Mouse (Mus musculus) CD8-positive naive resting alpha-beta T cell, adult 2 months (primary cell): ENCODE results near the gene Qtrt1.
A peak's percentile ranks its signal among the peaks of the same experiment; 100 is the strongest.

Source experiments
- DNase-seq, 2 experiments: peaks; one replicate each; pipeline ENCODE4 v3.0.0; 2022; ENCODE audit warnings: low read depth in 2 of 2, low spot score in 2 of 2

Gene Qtrt1

GRCm38 (mm10) chr9:21411669-21412550 lies at the start of gene Qtrt1:
TSS of gene Qtrt1 (plus strand) at chr9:21411837.
- DNase-seq = peak; percentile 70 to 81

- DNase-seq = peak; percentile 66 to 84
Measured at GRCm38 (mm10) chr9:21366541-21367220, 45.0 kb upstream of the Qtrt1 start.

GRCm38 (mm10) chr9:21367357-21368111 lies 44.1 kb upstream of the Qtrt1 start, which contains the start of gene Ilf3:
TSS of gene Ilf3 (plus strand) at chr9:21367871.
- DNase-seq = peak; percentile 99 to 100

GRCm38 (mm10) chr9:21368131-21368584 lies 43.5 kb upstream of the Qtrt1 start:
- peak; percentile 74 to 75 for DNase-seq

- no peak for DNase-seq
Measured at GRCm38 (mm10) chr9:21369080-21369479, 42.6 kb upstream of the Qtrt1 start.

GRCm38 (mm10) chr9:21370876-21371275 lies 40.8 kb upstream of the Qtrt1 start:
- DNase-seq = no peak

- DNase-seq = no peak
Measured at GRCm38 (mm10) chr9:21372508-21372907, 39.1 kb upstream of the Qtrt1 start.

- DNase-seq = peak in 1 of 2 experiments; percentile 18
Measured at GRCm38 (mm10) chr9:21379195-21379594, 32.4 kb upstream of the Qtrt1 start.

GRCm38 (mm10) chr9:21380868-21381267 lies 30.8 kb upstream of the Qtrt1 start:
- no peak for DNase-seq

- DNase-seq = no peak
Measured at GRCm38 (mm10) chr9:21383966-21384365, 27.7 kb upstream of the Qtrt1 start.

- no peak for DNase-seq
Measured at GRCm38 (mm10) chr9:21392646-21393175, 18.9 kb upstream of the Qtrt1 start.

- no peak for DNase-seq
Measured at GRCm38 (mm10) chr9:21395692-21396091, 15.9 kb upstream of the Qtrt1 start.

GRCm38 (mm10) chr9:21397170-21397569 lies 14.5 kb upstream of the Qtrt1 start:
- DNase-seq = no peak

- DNase-seq = no peak
Measured at GRCm38 (mm10) chr9:21401042-21401441, 10.6 kb upstream of the Qtrt1 start.

GRCm38 (mm10) chr9:21402764-21403253 lies 8.8 kb upstream of the Qtrt1 start:
- DNase-seq = no peak

- DNase-seq = no peak
Measured at GRCm38 (mm10) chr9:21403745-21404144, 7.9 kb upstream of the Qtrt1 start.

GRCm38 (mm10) chr9:21405525-21405924 lies 6.1 kb upstream of the Qtrt1 start:
- no peak for DNase-seq

- no peak for DNase-seq
Measured at GRCm38 (mm10) chr9:21407951-21408350, 3.7 kb upstream of the Qtrt1 start.

GRCm38 (mm10) chr9:21408624-21409023 lies 3.0 kb upstream of the Qtrt1 start:
- DNase-seq = no peak

GRCm38 (mm10) chr9:21409592-21410317 lies 1.9 kb upstream of the Qtrt1 start:
- DNase-seq = peak; percentile 78 to 86
